Mouse (Mus musculus) CH12.LX (cell line): ENCODE measurements around the gene Plekha6. TPM values are rescaled to one million over a fixed set of nuclear protein-coding genes. Genes with fewer than 3 reads are reported as not detected.

Experiments used
- DNase-seq: peaks from one replicate; pipeline ENCODE4 v3.0.0-alpha.2; 2013; ENCODE audit errors: extremely low read depth
- H3K27ac ChIP-seq: 2 replicates; pipeline ENCODE4 v1.5.1; 2012; ENCODE audit warnings: low read depth, mild to moderate bottlenecking, control low read depth, moderate library complexity; ENCODE audit not compliant: insufficient read depth
- H3K27me3 ChIP-seq: replicated peaks from 2 replicates; pipeline ENCODE3; 2012; ENCODE audit warnings: inconsistent platforms
- H3K36me3 ChIP-seq, 2 experiments: replicated peaks in 1 of 2; 2 replicates each; pipeline versions ENCODE3 to v1.6.1; 2012; ENCODE audit warnings: inconsistent platforms in 1 of 2, low read length in 1 of 2, mild to moderate bottlenecking in 1 of 2, mixed read lengths in 1 of 2, moderate library complexity in 1 of 2; ENCODE audit not compliant: control insufficient read depth in 1 of 2, insufficient read depth in 1 of 2
- H3K4me1 ChIP-seq, 2 experiments: 2 replicates each; pipeline ENCODE4 v1.6.1; 2012; ENCODE audit warnings: inconsistent platforms in 1 of 2, moderate library complexity in 1 of 2; ENCODE audit not compliant: insufficient read depth in 2 of 2, control insufficient read depth in 1 of 2
- H3K4me2 ChIP-seq: 2 replicates; pipeline ENCODE4 v1.6.1; 2012; ENCODE audit warnings: low read depth, mild to moderate bottlenecking, control low read depth; ENCODE audit not compliant: poor library complexity, insufficient read depth, severe bottlenecking
- H3K4me3 ChIP-seq, 3 experiments: fragments of 150-350 bp in 1 of 3; sonication (generic) in 1 of 3; replicated peaks in 1 of 3; 2 replicates each; pipeline versions ENCODE3 to v1.5.1; 2011 to 2012; ENCODE audit warnings: low read depth in 2 of 3, low read length in 2 of 3, mild to moderate bottlenecking in 2 of 3, moderate library complexity in 2 of 3, control low read depth in 1 of 3, improper control_type of control experiment in 1 of 3, inconsistent platforms in 1 of 3, mixed read lengths in 1 of 3; ENCODE audit not compliant: poor library complexity in 1 of 3
- H3K79me2 ChIP-seq: replicated peaks from 2 replicates; pipeline ENCODE4 v1.6.1; 2012; ENCODE audit warnings: mild to moderate bottlenecking, moderate library complexity; ENCODE audit not compliant: control insufficient read depth, poor library complexity, insufficient read depth, severe bottlenecking; ENCODE audit errors: extremely low read depth
- H3K9ac ChIP-seq: 2 replicates; pipeline ENCODE4 v1.6.1; 2012; ENCODE audit warnings: low read depth, mild to moderate bottlenecking, control low read depth, moderate library complexity; ENCODE audit not compliant: insufficient read depth
- H3K9me3 ChIP-seq: replicated peaks from 2 replicates; pipeline ENCODE3; 2012; ENCODE audit warnings: low read length, inconsistent platforms, mixed read lengths
- BHLHE40 ChIP-seq: IDR thresholded peaks from 2 replicates; pipeline ENCODE4 v1.6.1; 2011; ENCODE audit warnings: mild to moderate bottlenecking, low read depth, low read length, improper control_type of control experiment
- CHD2 ChIP-seq: IDR thresholded peaks from 2 replicates; pipeline ENCODE4 v1.6.1; 2011; ENCODE audit warnings: low read length, improper control_type of control experiment
- CTCF ChIP-seq, 2 experiments: IDR thresholded peaks in 1 of 2; conservative IDR thresholded peaks in 1 of 2; 2 replicates each; pipeline ENCODE4 v1.5.1; 2011 to 2012; ENCODE audit warnings: low read depth in 2 of 2, low read length in 2 of 2, improper control_type of control experiment in 1 of 2, inconsistent platforms in 1 of 2, mild to moderate bottlenecking in 1 of 2, moderate library complexity in 1 of 2
- E2F4 ChIP-seq: IDR thresholded peaks from 2 replicates; pipeline ENCODE4 v1.6.1; 2011; ENCODE audit warnings: low read depth, low read length, improper control_type of control experiment; ENCODE audit not compliant: insufficient replicate concordance
- EP300 ChIP-seq: IDR thresholded peaks from 2 replicates; pipeline ENCODE4 v1.6.1; 2011; ENCODE audit warnings: low read length, improper control_type of control experiment
- ETS1 ChIP-seq: conservative IDR thresholded peaks from 2 replicates; pipeline ENCODE4 v1.6.1; 2012; ENCODE audit warnings: low read depth, mild to moderate bottlenecking, inconsistent platforms, low read length, improper control_type of control experiment, moderate library complexity
- GABPA ChIP-seq: IDR thresholded peaks from 2 replicates; pipeline ENCODE4 v1.6.1; 2012; ENCODE audit warnings: low read depth, low read length, improper control_type of control experiment, inconsistent platforms; ENCODE audit not compliant: insufficient replicate concordance
- HCFC1 ChIP-seq: IDR thresholded peaks from 2 replicates; pipeline ENCODE4 v1.6.1; 2012; ENCODE audit warnings: low read depth, mild to moderate bottlenecking, inconsistent platforms, low read length, improper control_type of control experiment
- IRF4 ChIP-seq: IDR thresholded peaks from 2 replicates; pipeline ENCODE4 v1.6.1; 2014; ENCODE audit warnings: low read depth, mild to moderate bottlenecking, inconsistent platforms, low read length, improper control_type of control experiment
- JUN ChIP-seq: IDR thresholded peaks from 2 replicates; pipeline ENCODE4 v1.6.1; 2011; ENCODE audit warnings: low read depth, mild to moderate bottlenecking, low read length, improper control_type of control experiment, moderate library complexity; ENCODE audit not compliant: insufficient read depth
- JUND ChIP-seq: conservative IDR thresholded peaks from 2 replicates; pipeline ENCODE4 v1.6.1; 2011; ENCODE audit warnings: low read depth, low read length, improper control_type of control experiment
- MAFK ChIP-seq: IDR thresholded peaks from 2 replicates; pipeline ENCODE4 v1.6.1; 2011; ENCODE audit warnings: low read length, improper control_type of control experiment; ENCODE audit not compliant: insufficient replicate concordance
- POLR2A ChIP-seq: IDR thresholded peaks from 2 replicates; pipeline ENCODE4 v1.6.1; 2011; ENCODE audit warnings: low read depth, mild to moderate bottlenecking, improper control_type of control experiment, low read length
- RAD21 ChIP-seq: IDR thresholded peaks from 2 replicates; pipeline ENCODE4 v1.6.1; 2011; ENCODE audit warnings: low read depth, mild to moderate bottlenecking, low read length, improper control_type of control experiment, moderate library complexity
- SMC3 ChIP-seq: IDR thresholded peaks from 2 replicates; pipeline ENCODE4 v1.6.1; 2011; ENCODE audit warnings: low read depth, low read length, improper control_type of control experiment
- UBTF ChIP-seq: IDR thresholded peaks from 2 replicates; pipeline ENCODE4 v1.6.1; 2012; ENCODE audit warnings: low read depth, mild to moderate bottlenecking, inconsistent platforms, low read length, improper control_type of control experiment, moderate library complexity
- ZNF384 ChIP-seq: IDR thresholded peaks from 2 replicates; pipeline ENCODE4 v1.6.1; 2012; ENCODE audit warnings: low read depth, low read length, improper control_type of control experiment, inconsistent platforms
- dilution Hi-C: fragments of 300-500 bp; cut with MboI; formaldehyde crosslinking; loops from 2 replicates; pipeline ENCODE4 v1.14.3; 2020; ENCODE audit warnings: low sequenced_read_pairs; ENCODE audit not compliant: extremely low pct_unique_long_range_greater_than_20kb, extremely low pct_ligation_motif_present
- in situ Hi-C: fragments of 300-500 bp; cut with MboI; formaldehyde crosslinking; loops from 3 replicates; pipeline ENCODE4 v1.14.3; 2019; ENCODE audit warnings: low sequenced_read_pairs, low pct_ligation_motif_present, low pct_unique_long_range_greater_than_20kb, mixed read lengths
- polyA plus RNA-seq: library from polyadenylated mRNA; unstranded; fragments of >175 nt; gene quantifications from 2 replicates; pipeline ENCODE4 v1.2.1, GENCODE M21; 2012; ENCODE audit warnings: low read depth; ENCODE audit not compliant: insufficient read length
- total RNA-seq, 2 experiments: library from RNA; depleted of rRNA; stranded (reverse); fragments of 300-350 nt in 1 of 2; fragments of >200 nt in 1 of 2; gene quantifications; 2 replicates each; pipeline ENCODE4 v1.2.3; 2012 to 2014

Plekha6 gene
- total and polyA plus RNA-seq, 3 experiments, result 0.07 TPM; not detected in 2

DNA sequence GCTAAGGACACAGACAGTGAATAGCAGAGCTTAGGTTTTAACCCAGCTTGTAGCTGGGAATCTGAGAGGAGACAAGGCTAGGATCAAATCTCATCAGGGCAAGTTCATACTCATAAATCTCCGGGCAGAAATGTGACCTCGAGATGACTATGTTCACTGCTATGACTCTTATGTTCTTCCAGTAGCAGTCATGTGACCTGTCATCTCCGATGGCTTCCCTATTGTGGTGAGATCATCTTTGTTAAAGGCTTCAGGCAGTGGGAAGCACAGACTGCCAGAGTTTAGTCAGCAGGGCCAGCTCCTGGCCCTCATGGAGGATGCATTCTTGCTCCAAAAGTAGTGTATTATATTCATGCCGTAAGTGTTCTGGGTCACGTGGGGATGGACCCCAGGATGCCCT is 113.0 kb downstream of the Plekha6 start:
- Histone ChIP-seq H3K27me3 (peaks cover 96% of the 10 kb centered on the region), H3K79me2 (no peaks in the 10 kb centered on the region)
- dilution Hi-C loops, result no loop called here

GRCm38 (mm10) chr1:133278539-133278938 is 114.5 kb downstream of the Plekha6 start:
- no peak for TF ChIP-seq E2F4
- no peak for TF ChIP-seq HCFC1
- TF ChIP-seq ETS1, result no peak
- no peak for TF ChIP-seq JUN
- no peak for TF ChIP-seq POLR2A
- TF ChIP-seq ZNF384, result no peak
- TF ChIP-seq JUND, result no peak
- no peak for TF ChIP-seq CHD2
- no peak for TF ChIP-seq GABPA
- Histone ChIP-seq H3K27me3 (peaks cover 96% of the 10 kb centered on the region), H3K4me1 (no peaks in the 10 kb centered on the region), H3K9me3 (no peaks in the 10 kb centered on the region), H3K4me3 (no peak overlapping the region), H3K4me2 (peak overlapping the region; percentile 4; the same call in 1 of the 2 replicates), H3K9ac (no peak overlapping the region), H3K36me3 (no peaks in the 10 kb centered on the region), H3K27ac (no peak overlapping the region), H3K79me2 (no peaks in the 10 kb centered on the region)
- DNase-seq, result no peak
- dilution Hi-C loops, result no loop called here
- in situ Hi-C loops, result no loop called here

More for the DNA sequence above, 113.0 kb downstream of the Plekha6 start:
- TF ChIP-seq BHLHE40 (no peak), UBTF (no peak), IRF4 (no peak), ZNF384 (no peak)
- no peaks in the 10 kb centered on the region for H3K9me3 ChIP-seq
- in situ Hi-C loops, result no loop called here
- H3K27ac ChIP-seq, result no peak overlapping the region
- H3K4me1 ChIP-seq, result no peaks in the 10 kb centered on the region
- no peaks in the 10 kb centered on the region for H3K36me3 ChIP-seq
- H3K4me2 ChIP-seq, result no peak overlapping the region
- H3K9ac ChIP-seq, result no peak overlapping the region
- no peak overlapping the region for H3K4me3 ChIP-seq
- DNase-seq, result no peak

DNA sequence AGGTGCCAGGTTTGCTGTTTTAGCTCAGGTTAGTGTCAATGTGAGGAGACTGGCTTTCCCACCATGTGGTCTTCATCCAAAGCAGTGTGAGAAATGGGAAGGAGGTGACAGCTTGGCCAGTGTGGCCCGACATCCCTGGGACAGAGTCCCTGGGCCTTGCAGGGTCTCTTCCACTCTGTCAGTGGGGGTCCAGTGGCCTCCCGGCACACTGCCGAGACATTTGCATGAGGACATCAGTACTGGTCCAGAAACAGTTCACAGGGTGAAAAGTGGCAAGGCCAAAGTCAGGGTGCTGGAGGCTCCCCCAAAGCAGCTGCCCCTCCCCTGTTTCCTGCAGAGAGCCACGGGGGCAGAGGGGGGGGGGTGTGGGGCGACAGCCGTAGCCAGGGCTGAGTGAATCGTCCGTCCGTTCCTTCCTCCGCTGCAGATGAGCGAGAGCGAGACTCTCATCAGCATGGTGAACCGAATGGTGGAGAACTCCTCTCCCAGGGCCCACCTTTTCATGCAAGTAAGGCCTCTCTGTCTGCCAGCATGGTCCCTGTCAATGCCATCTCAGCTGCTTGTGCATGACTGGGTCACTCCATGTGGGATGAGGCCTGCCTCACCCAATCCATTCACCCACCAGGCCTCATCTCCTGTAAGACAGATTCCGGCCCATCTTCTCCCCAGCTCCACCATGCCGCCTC is 115.1 kb downstream of the Plekha6 start:
- H3K36me3 ChIP-seq, result no peaks in the 10 kb centered on the region
- H3K9ac ChIP-seq, result no peak overlapping the region
- H3K27me3 ChIP-seq, result peaks cover 97% of the 10 kb centered on the region
- no peaks in the 10 kb centered on the region for H3K9me3 ChIP-seq
- no peak overlapping the region for H3K4me3 ChIP-seq
- H3K79me2 ChIP-seq, result no peaks in the 10 kb centered on the region
- no peak overlapping the region for H3K27ac ChIP-seq
- no peaks in the 10 kb centered on the region for H3K4me1 ChIP-seq
- dilution Hi-C loops, result no loop called here
- DNase-seq, result no peak
- no peak overlapping the region; the same call in 1 of the 2 replicates for H3K4me2 ChIP-seq
- in situ Hi-C loops, result no loop called here
- no peak for TF ChIP-seq RAD21
- TF ChIP-seq SMC3, result no peak
- TF ChIP-seq MAFK, result no peak
- TF ChIP-seq BHLHE40, result no peak
- no peak for TF ChIP-seq CTCF (conservative IDR thresholded peaks at IDR 0.05 in 1 of 2, IDR thresholded peaks at IDR 0.05 in 1 of 2; ENCODE audit: low read depth in 2 of 2, low read length in 2 of 2)
- TF ChIP-seq EP300, result no peak
